Mouse (Mus musculus): ENCODE measurements around the gene Nceh1. TPM values are rescaled to one million over a fixed set of nuclear protein-coding genes. Genes with fewer than 3 reads are reported as not detected.
A peak's percentile ranks its signal among the peaks of the same experiment; 100 is the strongest.
"Not testable (repeated sequence)": the region's sequence is repeated elsewhere in the genome, so short reads cannot be mapped to it uniquely, and the experiment has no call there.

The Nceh1 gene
- total RNA-seq, 4 experiments from 2014 or later: 183 to 266 (median 229) TPM

DNA sequence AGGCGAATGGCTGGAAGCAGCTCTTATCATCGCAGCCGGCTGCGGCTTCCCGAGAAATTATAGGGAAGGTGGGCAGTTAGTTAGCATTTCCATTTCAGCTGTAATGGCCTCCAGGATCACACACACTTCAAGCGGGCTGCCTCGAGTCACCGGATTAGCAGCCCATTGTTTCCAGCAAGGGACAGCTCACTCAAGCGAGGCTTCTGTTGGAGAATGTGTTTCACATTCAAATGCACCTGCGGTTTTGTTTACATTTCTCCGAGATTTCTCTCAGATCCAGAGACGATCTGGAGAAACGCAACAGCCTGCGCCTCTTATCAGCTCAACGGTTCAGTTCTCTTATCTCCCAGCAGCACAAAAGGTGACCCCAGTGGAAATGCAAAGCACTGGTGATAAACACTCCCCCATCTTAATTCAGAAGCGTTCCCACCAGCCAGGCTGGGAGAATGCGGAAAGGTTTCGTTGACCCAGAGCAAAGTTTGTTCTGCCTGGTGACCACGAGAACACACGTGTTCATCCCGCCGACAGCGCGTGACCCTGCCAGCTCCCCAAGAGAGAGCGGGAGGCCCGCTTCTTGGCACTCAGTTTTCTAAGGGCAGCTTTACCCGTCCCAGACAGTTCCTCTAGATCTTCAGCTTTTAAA is 100.4 kb downstream of the Nceh1 start:
- no peak for DNase-seq (ENCODE audit: low spot score)

DNA sequence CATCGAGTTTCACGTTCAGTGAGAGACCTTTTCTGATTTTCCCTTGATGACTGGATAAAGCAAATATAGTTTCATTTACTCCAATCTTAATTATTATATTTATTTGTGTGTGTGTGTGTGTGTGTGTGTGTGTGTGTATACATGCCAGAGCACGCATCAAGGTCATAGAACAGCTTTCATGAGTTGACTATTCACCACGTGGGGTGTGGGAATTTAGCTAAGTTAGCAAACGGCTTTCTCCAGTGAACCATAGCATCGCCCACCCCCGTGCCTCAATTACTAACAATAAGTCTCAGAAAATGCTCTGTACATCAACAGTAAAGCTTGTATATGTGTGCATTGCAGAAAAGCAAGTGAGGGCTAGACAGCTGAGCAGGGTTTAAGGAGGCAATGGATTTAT is 101.0 kb downstream of the Nceh1 start:
- no peak for DNase-seq (ENCODE audit: low spot score)

DNA sequence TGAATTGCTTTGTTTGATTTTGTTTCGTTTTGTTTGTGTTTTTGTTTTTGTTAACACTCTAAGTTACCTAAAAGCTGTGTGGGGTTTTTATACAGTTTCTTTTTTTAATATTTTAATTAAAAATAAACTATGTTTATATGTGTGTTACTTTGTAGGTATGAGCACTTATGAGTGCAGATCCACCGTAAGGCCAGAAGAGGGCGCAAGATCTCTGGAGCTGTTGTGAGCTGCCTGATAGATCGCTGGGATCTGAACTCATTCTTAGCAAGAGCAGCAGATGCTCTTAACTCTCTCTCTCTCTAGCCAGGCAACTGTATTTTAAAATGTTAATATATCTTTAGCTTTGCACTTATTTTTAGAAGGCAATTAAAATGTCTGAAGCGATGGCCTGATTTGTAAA is 101.5 kb downstream of the Nceh1 start:
- DNase-seq (ENCODE audit: low spot score): no peak

DNA sequence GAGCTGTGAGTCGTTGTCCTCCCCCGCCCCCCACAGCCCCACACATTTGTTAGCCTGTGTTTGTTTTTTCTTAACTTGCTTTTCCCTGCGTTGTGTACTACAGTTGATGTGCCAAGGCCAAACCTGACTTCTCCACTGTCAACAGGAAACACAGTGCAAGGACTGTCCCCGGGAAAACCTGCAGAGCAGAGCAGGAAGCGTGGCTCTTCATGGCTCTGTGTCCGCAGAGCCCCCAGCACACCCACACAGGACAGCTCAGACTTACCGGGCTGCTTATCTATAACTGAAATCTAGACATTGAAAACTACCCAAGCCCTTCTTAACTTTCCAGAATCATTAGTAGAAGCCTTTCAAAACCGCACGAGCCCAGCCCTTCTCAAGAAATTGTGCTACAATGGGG is 102.3 kb downstream of the Nceh1 start:
- DNase-seq (ENCODE audit: low spot score): no peak

DNA sequence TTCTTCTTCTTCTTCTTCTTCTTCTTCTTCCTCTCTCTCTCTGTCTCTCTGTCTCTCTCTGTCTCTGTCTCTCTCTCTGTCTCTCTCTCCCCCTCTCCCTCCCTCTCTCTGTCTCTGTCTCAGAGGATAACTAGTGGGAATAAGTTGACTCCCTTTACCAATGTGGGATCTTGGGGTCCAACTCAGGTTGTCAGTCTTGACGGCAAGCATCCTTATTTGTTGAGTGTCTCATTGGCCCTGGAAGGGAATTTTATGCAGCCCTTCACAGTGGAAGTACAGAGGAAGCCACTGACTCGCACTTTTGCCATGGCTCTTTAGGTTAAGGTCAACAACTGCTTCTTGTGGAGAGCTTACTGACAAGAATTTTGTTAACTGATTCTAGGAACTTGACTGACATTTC is 105.5 kb downstream of the Nceh1 start:
- DNase-seq (ENCODE audit: low spot score): no peak

DNA sequence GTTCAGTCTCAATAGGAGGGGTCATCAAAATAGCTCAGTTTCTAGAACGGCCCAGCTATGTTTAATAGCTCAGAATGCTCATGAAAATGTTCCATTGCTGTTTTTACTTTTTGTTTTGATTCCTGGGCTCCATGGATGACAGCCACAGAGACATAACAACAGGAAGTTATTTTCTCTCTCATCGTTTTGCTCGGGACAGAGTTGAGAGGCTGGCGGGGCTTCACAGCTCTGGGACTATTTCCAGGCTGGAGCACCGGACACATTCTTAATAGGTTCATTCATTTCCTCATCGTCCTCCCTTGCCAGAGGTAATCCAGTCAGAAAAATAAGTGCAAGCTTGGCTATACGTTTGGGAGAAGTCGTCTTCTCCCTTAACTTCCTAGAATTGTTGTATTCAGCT is 106.1 kb downstream of the Nceh1 start:
- peak; percentile 58 for DNase-seq (ENCODE audit: low spot score)

DNA sequence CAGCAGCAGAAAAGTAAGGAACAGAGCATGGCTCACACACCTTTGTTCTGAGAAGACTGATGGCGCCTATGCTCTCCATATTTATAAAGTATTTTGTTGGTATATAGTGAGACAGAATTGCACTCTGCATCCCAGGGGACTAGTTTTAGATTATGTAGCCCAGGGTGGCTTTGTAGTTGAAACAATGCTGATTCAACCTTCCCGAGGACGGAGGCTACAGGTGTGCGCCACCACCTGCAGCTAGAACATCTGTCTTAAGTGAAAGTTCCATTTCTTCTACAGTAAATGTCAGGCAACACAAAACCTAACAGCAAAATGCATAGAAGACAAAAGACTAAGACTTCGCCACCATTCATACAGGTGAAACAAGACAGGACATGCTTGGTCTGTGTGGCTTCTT is 107.5 kb downstream of the Nceh1 start:
- no peak for DNase-seq (ENCODE audit: low spot score)

DNA sequence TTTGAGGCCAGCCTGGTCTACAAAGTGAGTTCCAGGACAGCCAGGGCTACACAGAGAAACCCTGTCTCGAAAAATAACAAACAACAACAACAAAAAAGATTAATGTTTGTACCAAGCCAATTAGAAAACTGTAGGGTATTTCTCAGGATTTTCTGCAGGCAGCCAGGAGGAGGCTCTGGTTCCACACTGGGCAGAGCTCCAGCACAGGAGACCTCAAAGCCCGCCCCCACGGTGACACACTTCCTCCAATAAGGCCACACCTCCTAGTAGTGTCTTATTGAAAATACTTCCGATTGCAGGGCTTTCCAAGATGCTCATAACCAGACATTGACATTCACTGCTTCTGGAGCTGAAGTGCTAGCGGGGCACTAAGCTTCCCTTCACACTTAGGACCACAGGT is 108.2 kb downstream of the Nceh1 start:
- not testable (repeated sequence) for DNase-seq (ENCODE audit: low spot score)

DNA sequence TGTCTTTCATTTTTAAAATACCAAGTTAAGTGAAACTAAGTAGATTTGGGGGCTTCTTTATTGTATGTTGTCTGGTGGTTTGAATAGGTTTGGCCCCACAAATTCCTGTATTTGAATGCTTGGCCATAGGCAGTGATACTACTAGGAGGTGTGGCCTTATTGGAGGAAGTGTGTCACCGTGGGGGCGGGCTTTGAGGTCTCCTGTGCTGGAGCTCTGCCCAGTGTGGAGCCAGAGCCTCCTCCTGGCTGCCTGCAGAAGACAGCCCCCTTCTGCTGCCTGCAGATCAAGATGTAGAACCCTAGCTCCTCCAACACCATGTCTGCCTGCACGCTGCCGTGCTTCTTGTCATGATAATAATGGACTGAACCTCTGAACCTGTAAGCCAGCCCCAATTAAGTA is 108.6 kb downstream of the Nceh1 start:
- not testable (repeated sequence) for DNase-seq (ENCODE audit: low spot score)

DNA sequence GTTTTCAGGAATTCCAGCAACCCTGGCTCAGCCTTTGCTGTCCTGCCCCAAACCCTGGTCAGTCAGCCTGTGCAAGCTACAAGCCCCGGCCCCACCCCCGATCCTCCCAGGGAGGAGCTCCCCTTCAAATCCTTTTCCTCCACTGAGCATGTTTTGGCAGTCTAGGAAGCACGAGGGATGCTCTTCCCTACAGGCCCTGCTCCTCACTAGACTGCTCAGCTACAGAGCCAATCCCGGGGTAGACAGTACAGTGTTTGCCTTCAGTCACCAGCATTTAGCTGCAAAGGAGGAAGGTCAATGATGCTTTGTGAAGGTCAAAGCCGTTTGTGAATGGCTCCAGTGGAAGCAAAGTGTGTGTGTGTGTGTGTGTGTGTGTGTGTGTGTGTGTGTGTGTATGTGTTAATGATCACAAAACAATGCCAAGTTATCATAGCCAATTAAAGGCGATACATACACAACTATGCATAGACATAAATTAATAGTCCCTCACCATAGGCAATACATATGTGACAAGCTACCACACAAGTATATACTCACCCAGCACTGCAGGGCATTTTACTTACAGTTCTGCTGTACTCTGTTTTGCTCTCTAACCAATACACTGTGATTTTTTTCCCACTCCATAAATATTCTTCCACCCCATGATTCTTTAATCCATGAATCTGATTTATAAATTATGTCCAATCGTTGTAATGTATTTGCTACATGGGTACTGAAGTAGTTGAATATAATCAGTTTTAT is 111.0 kb downstream of the Nceh1 start:
- DNase-seq (ENCODE audit: low spot score): no peak

DNA sequence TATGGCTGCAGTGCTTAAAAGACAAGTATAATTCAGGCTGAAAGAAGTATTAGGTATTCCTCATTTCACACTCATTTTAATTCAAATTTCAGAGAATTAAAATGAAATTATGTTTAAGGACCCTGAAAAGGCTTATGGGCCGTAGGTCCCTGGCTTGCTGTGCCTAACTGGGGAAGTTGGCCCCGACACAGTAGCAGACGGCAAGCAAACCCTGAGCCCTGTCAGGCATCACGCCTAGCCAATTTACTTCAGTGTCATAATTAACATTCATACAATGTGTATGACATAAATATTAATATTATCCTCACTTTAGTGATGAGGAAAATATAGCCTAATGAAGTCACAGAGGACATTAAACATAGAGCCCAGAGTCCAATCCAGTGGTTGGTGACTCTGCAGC is 117.7 kb downstream of the Nceh1 start:
- DNase-seq (ENCODE audit: low spot score): no peak

DNA sequence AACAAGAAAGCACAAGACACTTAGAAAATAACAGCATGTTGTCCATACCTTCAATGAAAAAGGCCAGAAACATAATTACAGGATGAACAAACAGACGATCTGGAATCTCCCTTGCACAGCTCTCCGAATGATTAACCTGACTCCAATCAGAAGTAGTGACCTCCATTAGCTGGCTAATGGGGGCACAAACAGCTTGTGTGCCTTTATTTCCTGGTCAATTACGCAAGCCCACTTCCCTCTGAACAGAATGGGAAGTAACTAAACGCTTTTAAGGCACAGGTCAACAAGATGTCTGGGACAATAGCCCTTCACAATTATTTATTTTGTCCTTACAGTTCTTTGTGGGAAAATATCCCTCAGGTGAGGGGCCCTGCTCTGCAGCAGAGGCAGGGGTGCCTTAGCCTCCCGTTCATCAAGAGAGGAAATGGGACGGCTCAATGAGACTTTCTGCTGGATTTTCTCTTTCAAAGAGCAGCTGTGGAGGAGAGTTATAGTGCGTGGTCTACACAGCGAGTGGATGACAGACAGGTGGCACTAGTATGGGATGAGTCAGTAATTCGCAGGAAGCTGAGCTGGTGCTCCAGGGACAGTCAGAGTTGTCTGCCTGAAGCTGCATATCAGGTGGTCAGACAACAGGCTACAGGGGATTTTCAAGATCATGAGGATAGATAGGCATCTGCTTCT is 119.7 kb downstream of the Nceh1 start:
- no peak for DNase-seq (ENCODE audit: low spot score)

DNA sequence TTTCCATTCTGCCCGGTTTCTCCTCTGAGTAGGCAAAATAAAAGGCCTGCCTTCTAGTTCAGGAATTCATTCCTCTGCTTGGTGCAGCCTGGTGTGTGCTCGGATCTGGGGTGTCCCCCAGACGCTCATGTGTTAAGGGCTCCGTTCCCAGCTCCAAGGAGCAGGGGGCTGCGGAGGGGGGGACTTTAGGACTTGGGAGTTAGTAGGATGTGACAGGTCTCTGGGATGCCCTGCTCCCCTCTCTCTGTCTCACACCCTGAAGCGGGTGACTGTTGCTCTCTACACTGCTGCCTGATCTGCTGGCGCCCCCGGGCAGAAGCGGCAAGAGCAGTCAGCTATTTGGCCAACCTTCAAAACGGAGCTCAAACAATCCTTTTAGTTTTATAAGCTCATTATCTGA is 124.0 kb downstream of the Nceh1 start:
- DNase-seq (ENCODE audit: low spot score): no peak

DNA sequence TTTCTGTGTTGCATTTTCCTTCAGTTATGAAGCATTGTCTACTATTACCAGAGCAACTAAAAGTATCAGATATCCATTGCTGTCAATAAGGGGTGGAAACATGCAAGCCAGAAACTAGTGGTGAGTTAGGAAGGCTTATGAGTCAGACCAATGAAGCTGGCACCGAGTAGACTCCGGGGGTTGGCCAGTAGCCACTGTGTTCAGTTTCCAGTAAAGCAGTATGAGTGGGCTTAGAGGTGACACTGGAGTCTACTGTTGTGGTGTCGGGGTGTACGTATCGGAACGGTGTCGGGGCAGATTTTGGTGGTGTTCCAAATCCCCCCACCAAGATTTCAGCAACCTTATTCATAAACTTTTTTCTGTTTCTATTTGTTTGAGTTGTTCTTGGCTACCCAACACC is 128.2 kb downstream of the Nceh1 start:
- no peak for DNase-seq (ENCODE audit: low spot score)

DNA sequence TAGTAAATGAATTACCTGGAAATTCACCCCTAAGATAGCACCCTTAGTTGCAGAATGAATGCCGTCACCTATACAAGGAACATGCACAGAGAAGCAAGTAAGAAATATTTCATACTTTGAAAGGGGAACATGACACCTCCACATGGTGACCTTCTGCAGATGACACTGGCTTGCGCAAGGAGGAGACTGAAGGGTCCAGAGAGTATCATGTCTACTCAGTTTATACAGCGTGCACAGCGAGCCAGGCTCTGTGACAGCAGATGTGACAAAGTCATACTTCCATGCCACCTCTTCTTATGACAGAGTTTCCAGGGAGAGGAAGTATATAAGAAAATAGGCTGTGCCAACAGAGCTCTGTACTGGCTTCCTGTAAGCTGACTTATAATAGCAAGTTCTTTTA is 128.7 kb downstream of the Nceh1 start:
- DNase-seq (ENCODE audit: low spot score): no peak

DNA sequence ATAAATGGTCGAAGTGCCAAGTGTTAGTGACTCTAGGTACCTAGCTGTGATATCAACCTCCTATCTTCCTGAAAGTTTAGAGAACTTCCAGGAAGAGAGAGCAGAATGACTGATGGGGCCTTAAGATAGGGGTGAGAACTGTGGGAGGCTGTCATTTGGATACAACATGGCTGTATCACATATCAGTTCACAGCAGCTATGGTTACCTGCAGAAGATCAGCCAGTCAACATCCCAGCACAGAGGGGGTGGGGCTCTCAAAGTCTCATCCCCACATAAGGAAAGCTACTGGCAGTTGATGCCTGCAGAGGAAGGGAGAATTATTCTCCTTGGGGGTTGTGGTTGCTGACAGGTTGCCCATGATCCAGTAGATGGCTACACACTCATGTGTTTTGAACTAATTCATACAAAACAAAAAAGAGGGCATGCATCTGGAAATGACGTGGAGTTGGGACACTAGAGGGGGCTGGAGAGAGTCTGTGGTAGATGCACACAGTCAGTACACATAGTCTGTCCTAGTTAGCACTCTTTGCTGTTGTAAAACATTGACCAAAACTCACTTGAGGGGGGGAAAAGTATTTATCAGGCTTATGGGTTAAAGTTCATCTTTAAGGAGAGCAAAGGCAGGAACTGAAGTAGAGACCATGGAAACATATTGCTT is 131.9 kb downstream of the Nceh1 start:
- DNase-seq (ENCODE audit: low spot score): no peak

DNA sequence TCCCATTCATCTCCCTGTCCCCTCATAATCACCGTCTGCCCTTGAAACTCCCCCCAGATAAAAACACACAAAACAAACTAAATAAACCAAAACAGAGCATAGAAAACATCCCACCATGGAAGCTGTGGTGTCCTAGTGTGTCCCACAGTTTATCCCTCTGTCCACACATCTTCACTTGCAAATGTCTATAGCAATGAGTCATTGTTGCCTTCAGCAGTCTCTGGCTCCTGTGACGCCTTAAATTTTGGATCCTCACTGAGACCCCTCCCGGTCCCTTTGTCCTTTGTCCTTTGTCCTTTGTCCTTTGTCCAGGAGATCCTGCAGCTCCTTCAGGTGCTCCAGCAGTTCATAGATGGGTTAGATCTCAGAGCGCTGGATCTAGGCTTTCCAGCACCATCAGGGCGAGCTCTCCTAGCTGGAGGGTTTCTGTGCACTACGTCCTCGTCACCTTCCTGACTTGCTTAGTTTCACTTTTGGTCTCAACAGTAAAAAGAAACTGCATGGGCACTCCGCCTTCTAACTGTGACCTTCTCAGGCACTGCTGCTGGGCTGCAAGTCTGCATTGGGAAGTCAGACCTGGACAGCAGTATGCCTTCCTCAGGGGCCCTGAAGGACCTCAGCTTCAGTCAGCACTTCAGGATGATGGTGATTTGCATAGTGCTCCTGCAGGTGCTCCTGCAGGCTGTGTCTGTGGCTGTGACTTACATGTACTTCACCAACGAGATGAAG is 134.0 kb downstream of the Nceh1 start, which contains the start of gene Tnfsf10:
Gene Tnfsf10, plus strand, starts transcription at position 470 of the 729 bp plus-strand sequence.
- peak; percentile 74 for DNase-seq (ENCODE audit: low spot score)

DNA sequence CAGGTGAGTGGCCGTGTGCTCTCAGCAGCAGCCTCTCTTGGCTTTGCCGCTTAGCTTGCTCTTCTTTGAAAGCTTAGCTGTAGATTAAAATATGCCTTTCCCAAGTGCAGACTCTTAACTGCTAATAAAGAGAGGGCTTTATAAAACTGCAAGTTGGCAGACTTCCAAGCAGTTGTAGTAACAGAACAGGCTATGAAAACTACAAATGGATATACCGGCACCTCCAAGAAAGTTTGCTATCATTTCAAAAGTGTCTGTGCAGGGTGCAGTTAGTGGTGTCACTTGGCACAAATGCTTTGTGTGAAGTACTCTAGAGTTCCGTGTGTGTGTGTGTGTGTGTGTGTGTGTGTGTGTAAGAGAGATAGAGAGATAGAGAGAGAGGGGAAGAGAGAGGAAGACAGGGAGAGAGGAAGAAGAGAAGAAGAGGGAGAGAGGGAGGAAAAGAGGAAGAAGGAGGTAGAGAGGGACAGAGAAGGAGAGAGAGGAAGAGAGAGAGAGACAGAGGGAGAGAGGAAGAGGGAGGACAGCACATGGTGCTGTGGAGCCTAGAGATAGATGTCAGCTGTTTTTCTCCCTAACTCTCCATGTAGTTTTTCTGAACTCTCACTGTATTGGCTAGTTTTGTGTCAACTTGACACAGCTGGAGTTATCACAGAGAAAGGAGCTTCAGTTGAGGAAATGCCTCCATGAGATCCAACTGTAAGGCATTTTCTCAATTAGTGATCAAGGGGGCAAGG is 134.7 kb downstream of the Nceh1 start:
- no peak for DNase-seq (ENCODE audit: low spot score)

DNA sequence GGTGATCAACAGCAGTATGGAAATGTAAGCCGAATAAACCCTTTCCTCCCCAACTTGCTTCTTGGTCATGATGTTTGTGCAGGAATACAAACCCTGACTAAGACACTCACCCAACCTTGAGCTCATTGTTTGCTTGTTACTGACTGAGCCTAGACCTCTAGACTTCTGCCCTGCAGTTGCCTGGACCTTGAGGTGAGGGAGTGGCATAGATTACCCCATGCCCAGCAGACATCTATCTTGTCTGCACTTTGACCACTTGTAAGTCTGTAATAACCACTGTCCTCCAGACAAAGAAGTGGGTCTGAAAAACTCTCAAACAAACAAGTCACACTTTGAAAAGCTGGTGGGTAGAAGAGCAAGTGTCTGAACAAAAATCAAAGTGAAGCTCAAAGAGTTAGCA is 136.9 kb downstream of the Nceh1 start:
- no peak for DNase-seq (ENCODE audit: low spot score)

DNA sequence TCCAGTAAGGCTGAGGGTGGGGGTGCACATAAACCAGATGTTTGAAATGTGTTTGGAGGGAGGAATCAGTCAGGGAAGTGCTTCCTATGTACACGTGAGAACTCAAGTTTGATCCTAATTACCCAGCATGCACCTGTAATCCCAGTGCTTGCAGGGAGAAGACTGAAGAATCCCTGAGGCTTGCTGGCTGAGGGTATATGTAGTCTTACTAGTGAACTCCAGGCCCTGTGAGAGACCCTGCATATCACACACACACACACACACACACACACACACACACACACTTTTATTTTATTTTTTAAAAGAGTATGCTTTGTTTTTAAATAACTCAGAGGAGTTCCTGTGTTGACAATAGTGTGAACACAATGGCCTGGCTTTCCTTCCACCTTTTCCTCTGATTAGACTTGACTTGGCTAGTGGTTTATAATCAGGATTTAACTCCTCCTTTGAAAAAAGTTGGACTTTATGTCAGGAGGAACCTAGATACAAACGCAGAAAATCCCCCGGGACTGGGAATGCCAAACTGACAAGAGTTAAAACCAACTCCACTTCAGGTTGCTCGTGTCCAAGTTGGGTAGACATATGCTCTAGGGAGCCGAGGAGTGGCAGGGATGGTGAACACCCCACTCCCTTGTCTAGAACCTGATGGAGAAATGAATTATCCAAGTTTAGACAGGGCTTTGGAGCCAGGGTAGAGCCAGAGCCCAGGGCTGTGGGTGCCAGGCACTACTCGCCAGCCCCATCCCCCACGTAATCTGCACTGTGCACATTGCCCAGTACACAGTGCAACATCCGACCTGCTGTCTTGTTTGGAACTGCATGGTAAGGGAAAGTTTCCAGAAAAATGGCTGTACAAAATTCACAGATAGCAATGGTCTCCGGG is 138.1 kb downstream of the Nceh1 start:
- DNase-seq (ENCODE audit: low spot score): peak; percentile 62

Data from heart, adult 8-10 months (tissue).